Comparison of ENCODE assay signal across 1 mouse cellular context in the genomic region with DNA sequence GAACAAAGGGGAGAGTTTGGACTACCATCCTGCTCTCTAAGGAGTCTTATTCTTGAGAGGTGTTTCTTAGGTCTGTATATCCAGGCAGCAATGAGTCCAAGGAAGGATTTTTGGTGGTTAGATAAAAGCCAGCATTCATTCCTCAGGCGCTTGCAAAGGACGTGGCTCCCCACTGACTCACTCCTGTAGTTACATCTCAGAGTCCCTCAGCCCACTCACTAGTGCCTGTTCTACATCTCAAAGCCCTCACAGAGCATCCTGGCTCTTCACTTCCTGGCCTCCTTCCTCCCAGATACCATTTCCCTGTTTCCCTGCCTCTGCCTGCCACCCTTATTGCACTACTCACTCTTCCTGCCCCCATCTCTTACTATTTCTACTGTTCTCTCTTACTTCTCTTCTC.
TF ChIP-seq lines count a peak whose summit lies in the region.

No protein-coding gene starts in this region.

TF ChIP-seq in CH12.LX, 34 proteins besides CTCF, POLR2A, EP300 and RAD21 (continued from another document):
- TF ChIP-seq JUN (IDR thresholded peaks at IDR 0.05; ENCODE audit: insufficient read depth, low read depth, low read length) (no peak), SMC3 (IDR thresholded peaks at IDR 0.05; ENCODE audit: low read depth, low read length) (no peak), UBTF (IDR thresholded peaks at IDR 0.05; ENCODE audit: low read depth, low read length) (no peak), CHD2 (IDR thresholded peaks at IDR 0.05; ENCODE audit: low read length) (no peak), MAZ (IDR thresholded peaks at IDR 0.05; ENCODE audit: low read depth, low read length) (0 out of 2 replicates have a peak, but pooled peaks have one; percentile 35), NELFE (IDR thresholded peaks at IDR 0.05; ENCODE audit: low read depth, low read length) (no peak), RCOR1 (conservative IDR thresholded peaks at IDR 0.05; ENCODE audit: low read depth, low read length) (no peak), ZMIZ1 (IDR thresholded peaks at IDR 0.05; ENCODE audit: low read depth, low read length) (no peak), ZNF384 (IDR thresholded peaks at IDR 0.05; ENCODE audit: low read depth, low read length) (no peak), HCFC1 (IDR thresholded peaks at IDR 0.05; ENCODE audit: low read depth, low read length) (no peak)
